Mouse (Mus musculus): ENCODE measurements at regions not wholly inside any gene's neighbourhood (a gene's known extent, or its start where the extent isn't known, plus 50 kb on each side); places are given as distances from the start of the nearest gene placed in this dataset.

DNA sequence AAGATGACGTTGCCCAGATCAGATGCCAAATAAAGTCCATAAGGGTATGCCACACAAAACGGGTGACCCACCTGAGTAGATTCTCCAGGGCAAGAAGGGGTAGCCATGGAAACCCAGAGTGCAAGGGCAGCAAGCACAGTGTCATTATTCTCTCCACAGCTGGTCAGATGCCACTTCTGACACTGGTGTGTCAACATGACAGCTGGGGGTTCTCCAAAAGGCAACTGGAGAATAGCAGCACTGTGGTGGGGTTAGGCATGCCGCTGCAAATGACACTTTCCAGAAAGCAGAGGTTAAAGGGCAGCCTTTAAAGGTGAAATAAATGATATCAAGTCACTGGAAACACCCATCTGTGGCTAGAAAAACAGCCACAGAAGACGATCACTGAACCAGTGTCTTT is 70.8 kb upstream of the Thbs2 start:
- DNase-seq (ENCODE audit: low spot score in 2 of 2) = no peak

- DNase-seq (ENCODE audit: low spot score in 2 of 2) = no peak
Measured at GRCm38 (mm10) chr17:14753095-14753494, 59.1 kb upstream of the Thbs2 start.

GRCm38 (mm10) chr17:14750519-14751145 is 56.6 kb upstream of the Thbs2 start:
- no peak for DNase-seq (ENCODE audit: low spot score in 2 of 2)

- DNase-seq (ENCODE audit: low spot score in 2 of 2) = no peak
Measured at GRCm38 (mm10) chr17:14749281-14749680, 55.2 kb upstream of the Thbs2 start.

GRCm38 (mm10) chr17:14747255-14747869 is 53.3 kb upstream of the Thbs2 start:
- peak in 1 of 2 experiments; percentile 21 for DNase-seq (ENCODE audit: low spot score in 2 of 2)

- DNase-seq (ENCODE audit: low spot score in 2 of 2) = no peak
Measured at GRCm38 (mm10) chr17:14745512-14745911, 51.5 kb upstream of the Thbs2 start.

DNA sequence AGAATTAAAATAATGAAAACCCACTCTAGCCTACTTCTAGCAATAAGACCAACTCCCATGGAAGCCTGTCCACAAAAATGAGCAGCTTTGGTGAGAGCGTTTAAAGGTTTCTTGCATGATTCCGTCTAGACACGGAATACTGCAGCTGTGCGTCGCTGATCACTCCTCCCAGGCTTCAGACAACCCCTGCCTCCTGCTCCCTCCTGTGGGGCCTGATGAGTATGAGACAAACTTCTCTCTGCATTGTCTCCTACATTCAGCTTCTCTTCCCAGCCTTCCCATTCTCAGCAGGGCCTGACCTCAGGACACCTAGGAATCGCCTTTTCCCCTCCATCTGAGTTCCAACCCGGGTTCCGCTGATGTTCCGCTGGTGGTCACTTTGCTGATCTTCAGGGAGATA is 50.0 kb upstream of the Thbs2 start:
- no peak for DNase-seq (ENCODE audit: low spot score in 2 of 2)
